Mouse (Mus musculus) layer of hippocampus, postnatal 14 days (tissue): ENCODE measurements around the gene Pcnx. TPM values are rescaled to one million over a fixed set of nuclear protein-coding genes. Genes with fewer than 3 reads are reported as not detected.
A peak's percentile ranks its signal among the peaks of the same experiment; 100 is the strongest.

Experiments used
- DNase-seq, 2 experiments: peaks; one replicate each; pipeline ENCODE4 v3.0.0; 2021 to 2022; ENCODE audit warnings: low spot score in 2 of 2, mixed read lengths in 1 of 2
- total RNA-seq, 2 experiments: library from RNA; stranded (reverse); gene quantifications; 2 replicates each; pipeline ENCODE4 v1.2.3; 2021

The Pcnx gene
- total RNA-seq, 2 experiments from 2014 or later: 97.4 to 115 TPM

- DNase-seq: no peak
Observed at GRCm38 (mm10) chr12:81891946-81892345, 32.1 kb downstream of the Pcnx start.

DNA sequence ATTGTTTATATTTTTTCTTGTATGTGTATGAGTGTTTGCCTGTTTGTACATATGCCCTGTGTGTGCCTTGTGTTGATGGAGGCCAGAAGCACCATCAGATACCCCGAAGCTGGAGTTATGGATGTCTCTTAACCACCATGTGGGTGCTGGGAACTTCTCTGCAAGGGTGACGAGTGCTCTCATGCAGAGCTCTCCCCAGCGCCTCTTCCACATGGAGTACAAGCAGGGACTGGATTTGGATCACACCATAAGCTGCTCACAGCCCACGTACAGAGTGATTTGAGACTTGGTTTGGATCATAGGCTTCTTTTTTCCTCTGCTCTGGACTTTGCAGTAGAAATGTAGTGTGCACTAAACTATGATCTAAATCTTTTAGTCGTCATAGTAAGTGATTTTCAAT lies 34.5 kb downstream of the Pcnx start:
- DNase-seq: no peak

- no peak for DNase-seq
Observed at GRCm38 (mm10) chr12:81895986-81896385, 36.2 kb downstream of the Pcnx start.

GRCm38 (mm10) chr12:81904456-81904855 lies 44.6 kb downstream of the Pcnx start:
- no peak for DNase-seq

DNA sequence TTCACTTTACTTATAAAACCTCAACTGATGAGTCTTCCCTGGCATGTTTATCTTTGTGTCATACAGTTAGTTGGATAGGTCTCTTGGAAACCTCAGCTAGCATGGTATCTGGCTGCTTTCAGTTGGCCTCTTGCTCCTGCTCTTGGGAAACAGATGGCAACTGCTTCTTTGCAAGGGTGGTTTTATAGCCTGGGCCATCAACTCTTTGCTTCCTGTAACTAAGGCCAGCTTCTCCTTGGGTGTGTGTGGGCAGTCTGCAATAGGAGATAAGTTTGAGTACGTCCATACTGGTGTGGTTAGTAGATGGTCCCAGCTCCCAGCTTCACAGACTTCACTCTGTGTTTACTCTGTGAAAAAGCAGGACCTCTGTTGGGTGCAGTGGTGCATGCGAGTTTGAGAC lies 46.0 kb downstream of the Pcnx start:
- no peak for DNase-seq

DNA sequence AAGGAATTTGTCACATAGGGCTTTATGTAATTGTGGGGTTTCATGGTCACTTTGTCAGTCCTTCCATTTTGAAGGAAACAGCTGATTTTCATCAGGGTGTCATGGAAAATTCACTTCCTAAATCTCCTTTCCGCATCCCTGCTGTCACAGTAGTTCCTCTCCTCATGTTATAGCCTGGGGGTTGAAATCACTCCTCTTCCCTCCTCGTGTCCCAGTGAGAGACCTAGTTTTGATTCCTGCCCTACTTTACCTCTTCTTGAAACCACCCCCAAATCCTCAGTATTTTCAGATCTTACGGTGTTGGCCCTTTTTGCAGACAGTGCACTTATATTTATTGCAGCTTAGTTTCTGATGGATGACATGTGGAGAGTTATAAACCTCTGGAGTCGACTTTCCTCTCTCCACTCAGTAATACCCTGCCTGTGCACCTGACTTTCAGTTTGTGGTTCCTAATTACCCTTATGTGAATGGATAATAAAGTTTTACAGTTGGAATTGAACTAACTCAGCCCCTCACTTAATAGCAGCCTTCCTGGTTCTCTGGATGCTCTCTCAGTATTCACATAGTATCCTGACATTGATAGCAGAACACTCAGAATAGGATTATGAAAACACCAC lies 48.0 kb downstream of the Pcnx start:
- no peak for DNase-seq

DNA sequence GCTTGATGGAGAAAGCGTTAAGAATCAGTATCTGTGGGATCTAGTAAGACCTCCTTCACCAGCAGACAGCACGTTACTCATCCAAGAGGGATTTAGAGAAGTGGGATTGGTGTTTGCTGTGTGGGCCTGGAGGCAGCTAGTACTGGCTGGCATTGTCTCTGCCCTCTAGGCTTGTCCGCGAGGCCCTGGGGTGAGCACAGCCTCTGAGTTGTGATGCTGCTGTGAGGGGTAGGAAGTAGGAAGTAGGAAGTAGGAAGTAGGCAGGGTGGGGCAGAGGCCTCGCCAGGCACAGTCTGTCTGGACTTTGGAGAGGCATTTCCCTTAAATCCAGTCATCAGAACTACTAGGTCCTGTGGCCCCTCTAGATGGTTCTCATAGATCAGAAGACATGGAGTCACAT lies 50.6 kb downstream of the Pcnx start:
- DNase-seq: no peak

DNA sequence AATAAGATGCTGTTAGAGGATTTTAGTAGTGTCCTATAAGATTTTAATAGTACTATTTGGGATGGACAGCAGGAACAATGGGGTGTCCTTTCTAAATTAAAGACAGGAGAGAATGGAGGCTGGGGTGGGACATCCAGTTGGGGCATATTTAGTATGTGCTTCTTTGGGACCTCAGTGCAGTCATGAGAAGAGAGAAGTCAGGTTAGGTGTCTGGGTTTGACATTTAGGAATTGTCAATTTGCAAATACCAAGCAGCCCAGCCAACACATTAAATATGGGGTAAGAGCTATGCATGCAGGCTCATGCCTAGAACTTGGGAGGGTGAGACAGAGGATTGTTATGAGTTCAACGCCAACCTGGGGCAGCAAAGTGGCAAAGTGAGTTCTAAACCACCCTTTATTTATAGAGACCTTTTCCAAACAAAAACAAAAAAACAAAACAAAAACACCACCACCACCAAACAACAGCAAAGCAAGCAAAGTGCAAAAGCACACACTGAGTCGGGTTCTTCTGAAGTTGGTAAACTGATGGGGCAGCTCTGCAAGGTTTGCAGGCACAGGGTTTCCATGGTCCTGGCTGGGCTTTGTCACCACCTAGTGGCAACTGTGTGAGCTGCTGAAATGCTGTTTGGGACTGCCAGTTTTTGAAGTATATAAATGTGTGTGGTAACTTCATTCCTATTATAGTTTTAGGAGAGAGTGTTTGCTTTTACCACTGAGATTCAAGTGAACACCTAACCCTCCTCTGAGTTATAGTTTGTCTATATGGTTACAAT lies 55.5 kb downstream of the Pcnx start:
- DNase-seq: peak; percentile 75 to 83

DNA sequence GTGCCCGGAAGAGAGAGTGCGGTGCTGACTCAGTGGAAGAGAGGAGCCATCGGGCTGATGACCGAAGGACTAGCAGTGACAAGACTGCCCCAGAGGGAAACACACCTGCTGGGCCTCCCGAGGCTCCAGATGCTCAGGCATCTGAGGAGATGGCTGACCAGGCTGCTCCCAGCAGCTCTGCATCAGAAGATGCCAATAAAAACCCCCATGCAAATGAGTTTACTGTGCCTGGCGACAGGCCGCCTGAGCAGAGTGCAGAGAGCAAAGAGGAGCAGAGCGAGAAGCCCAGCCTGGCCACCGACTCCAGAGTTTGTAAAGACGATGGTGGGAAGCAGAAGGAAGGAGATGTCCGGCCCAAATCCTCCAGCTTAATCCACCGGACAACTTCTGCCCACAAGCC lies 58.5 kb downstream of the Pcnx start:
- DNase-seq: no peak

DNA sequence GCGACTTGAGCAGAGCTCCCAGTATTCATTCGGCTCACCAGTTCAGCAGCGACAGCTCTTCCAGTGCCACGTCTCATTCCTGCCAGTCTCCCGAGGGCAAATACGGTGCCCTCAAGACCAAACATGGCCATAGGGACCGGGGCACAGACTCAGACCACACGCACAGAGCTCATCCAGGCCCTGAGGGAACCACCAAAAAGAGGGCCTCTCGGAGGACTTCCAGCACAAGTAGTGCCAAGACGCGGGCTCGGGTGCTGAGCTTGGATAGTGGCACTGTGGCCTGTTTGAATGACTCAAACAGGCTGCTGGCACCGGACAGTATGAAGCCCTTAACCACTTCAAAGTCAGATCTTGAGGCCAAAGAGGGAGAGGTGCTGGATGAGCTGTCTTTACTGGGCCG lies 59.1 kb downstream of the Pcnx start:
- no peak for DNase-seq

DNA sequence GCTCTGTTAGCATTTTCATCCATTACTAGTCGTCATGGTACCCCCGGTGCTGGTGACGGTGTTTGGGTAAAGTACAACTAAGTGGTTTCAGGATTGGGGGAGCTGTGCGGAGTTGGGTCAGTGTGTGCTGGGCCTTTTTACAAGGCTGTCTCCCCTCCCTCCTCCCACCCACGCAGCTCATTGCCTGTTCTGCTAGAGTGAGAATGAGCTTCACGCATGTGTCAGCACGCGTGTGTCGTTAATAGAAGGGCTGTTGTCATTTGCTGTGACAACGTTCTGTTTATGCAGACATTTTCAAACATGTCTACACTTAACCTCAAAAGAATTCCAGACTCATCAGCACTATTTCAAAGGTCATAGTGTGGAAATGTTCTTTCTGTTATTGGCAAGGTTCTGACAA lies 60.2 kb downstream of the Pcnx start:
- no peak for DNase-seq

- no peak for DNase-seq
Observed at GRCm38 (mm10) chr12:81920614-81921013, 60.8 kb downstream of the Pcnx start.

GRCm38 (mm10) chr12:81921785-81922184 lies 62.0 kb downstream of the Pcnx start:
- DNase-seq: no peak

DNA sequence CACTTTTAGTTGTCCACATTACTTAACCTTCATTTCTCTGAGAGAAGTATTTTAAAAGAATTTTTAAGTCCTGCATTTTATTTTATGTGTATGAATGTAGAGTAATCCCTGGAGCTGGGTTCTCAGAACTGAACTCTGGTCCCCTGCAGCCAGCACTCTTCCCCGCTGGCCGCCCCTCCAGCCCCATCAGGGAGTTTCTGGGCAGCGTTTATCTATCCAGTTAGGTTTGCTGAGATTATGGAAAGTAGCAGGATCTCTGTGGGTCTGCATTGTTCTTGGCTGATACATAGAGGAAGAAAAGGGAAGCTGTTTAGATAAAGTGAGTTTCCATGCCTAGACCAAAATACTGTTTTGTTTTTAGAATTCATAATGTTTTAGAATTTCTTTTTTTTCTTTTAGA lies 63.0 kb downstream of the Pcnx start:
- no peak for DNase-seq

GRCm38 (mm10) chr12:81927163-81927562 lies 67.3 kb downstream of the Pcnx start:
- DNase-seq: no peak

- no peak for DNase-seq
Observed at GRCm38 (mm10) chr12:81927643-81928381, 68.0 kb downstream of the Pcnx start.

DNA sequence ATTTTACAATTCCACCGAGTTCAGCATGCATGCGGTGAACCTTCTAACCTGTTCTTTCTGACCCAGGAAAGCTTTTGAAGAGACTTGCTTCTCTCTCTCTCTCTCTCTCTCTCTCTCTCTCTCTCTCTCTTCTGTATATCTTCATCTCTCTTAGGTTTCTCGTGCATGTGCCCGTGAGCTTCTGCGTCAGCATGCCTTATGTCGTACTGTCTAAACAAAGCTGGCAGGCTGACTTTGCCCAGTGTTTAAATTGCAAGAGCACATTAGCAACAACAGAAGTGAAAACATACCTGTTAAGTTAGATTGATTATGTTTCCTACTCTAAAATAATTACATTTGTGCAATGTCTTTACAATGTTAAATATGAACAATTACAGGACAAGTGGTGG lies 68.6 kb downstream of the Pcnx start:
- no peak for DNase-seq

- no peak for DNase-seq
Observed at GRCm38 (mm10) chr12:81932015-81932414, 72.2 kb downstream of the Pcnx start.

- DNase-seq: no peak
Observed at GRCm38 (mm10) chr12:81933430-81933829, 73.6 kb downstream of the Pcnx start.

GRCm38 (mm10) chr12:81934510-81934909 lies 74.7 kb downstream of the Pcnx start:
- no peak for DNase-seq

- DNase-seq: no peak
Observed at GRCm38 (mm10) chr12:81936066-81936465, 76.2 kb downstream of the Pcnx start.

GRCm38 (mm10) chr12:81941191-81941590 lies 81.4 kb downstream of the Pcnx start:
- DNase-seq: no peak
